Mouse (Mus musculus) left cerebral cortex, adult 2 months (tissue): ENCODE results near the gene Olfr867. TPM values are rescaled to one million over a fixed set of nuclear protein-coding genes. Genes with fewer than 3 reads are reported as not detected.

Experiments used
- DNase-seq, 2 experiments: peaks; one replicate each; pipeline ENCODE4 v3.0.0; 2021 to 2022; ENCODE audit warnings: low spot score in 2 of 2, mixed read lengths in 1 of 2; ENCODE audit errors: extremely low spot score in 1 of 2
- H3K27ac ChIP-seq: fragments of 200-600 bp; 2 replicates; pipeline ENCODE4 v1.8.1; 2022
- H3K4me3 ChIP-seq: fragments of 200-600 bp; 2 replicates; pipeline ENCODE4 v1.8.1; 2022
- CTCF ChIP-seq: fragments of 200-600 bp; IDR thresholded peaks from 2 replicates; pipeline ENCODE4 v1.8.1; 2022; ENCODE audit warnings: antibody characterized with exemption, mild to moderate bottlenecking, moderate library complexity
- intact Hi-C: fragments of 180-260 bp; cut with DNase I; formaldehyde crosslinking; loops from one replicate; pipeline ENCODE4 v1.15.1; 2025
- long read RNA-seq, 2 experiments: library from polyadenylated mRNA; stranded (forward); transcript quantifications; one replicate each; pipeline ENCODE4 v2.0.0; 2021; ENCODE audit warnings: borderline mapping rate in 2 of 2
- microRNA-seq, 2 experiments: library from miRNA; unstranded; fragments of <30 nt; microRNA quantifications; one replicate each; pipeline ENCODE4 v1.2.0; 2021
- total RNA-seq, 2 experiments: library from RNA; stranded (reverse); gene quantifications; 2 replicates each; pipeline ENCODE4 v1.2.3; 2021

Gene Olfr867
- not detected for total RNA-seq
- long read RNA-seq, experiment 1 = 0 reads
- long read RNA-seq, experiment 2 = 0 reads

DNA sequence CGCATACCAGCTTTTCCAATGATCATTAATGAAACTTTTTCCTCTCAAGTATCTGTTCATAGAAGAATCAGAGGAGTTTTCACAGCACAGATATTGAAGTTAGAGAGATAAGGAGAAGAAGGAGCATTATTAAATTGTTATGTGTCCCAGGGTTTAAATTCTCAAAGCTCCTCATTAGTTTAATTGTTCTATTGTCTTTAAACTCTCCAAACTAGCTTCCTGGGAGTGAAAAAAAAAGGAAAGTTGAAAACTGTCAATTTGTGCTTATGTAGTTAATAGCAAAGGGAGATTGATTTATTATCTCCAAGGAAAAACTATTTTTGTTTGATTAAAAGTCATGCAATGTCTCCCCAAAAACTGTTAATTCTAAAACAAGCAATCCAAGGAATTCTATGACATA is at the start of gene Olfr867:
Olfr867 (minus strand) TSS at position 101 of the 400 bp plus-strand sequence.
- DNase-seq = no peak
- Histone ChIP-seq H3K4me3 (no peak within 1 kb of the TSS), H3K27ac (no peak within 1 kb of the TSS)
- TF ChIP-seq CTCF = no peak
- intact Hi-C loops = no loop called here

DNA sequence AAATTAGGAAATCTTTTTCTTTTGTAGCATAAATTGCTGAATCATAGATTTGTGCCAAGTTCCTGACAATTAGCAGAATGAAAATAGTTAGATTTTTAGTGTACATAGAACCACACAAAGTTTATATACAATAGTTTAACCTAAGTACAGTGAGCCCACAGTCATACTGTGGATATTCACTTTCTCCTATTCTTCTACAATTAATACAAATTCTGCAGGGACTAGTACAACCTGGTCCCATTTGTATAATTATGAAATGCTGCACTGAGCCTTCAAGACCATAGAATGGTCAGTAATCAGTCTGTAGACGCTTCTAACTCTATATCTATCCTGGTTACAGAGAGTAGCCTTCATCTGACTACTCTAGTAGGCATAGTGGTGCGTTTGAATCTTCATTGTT is 41.0 kb upstream of the Olfr867 start, which contains the start of gene Olfr868:
Olfr868 (plus strand) TSS at position 301 of the 400 bp plus-strand sequence.
- Histone ChIP-seq H3K27ac (no peak within 1 kb of the TSS), H3K4me3 (no peak within 1 kb of the TSS)
- no peak for TF ChIP-seq CTCF
- no peak for DNase-seq
- intact Hi-C loops = no loop called here

DNA sequence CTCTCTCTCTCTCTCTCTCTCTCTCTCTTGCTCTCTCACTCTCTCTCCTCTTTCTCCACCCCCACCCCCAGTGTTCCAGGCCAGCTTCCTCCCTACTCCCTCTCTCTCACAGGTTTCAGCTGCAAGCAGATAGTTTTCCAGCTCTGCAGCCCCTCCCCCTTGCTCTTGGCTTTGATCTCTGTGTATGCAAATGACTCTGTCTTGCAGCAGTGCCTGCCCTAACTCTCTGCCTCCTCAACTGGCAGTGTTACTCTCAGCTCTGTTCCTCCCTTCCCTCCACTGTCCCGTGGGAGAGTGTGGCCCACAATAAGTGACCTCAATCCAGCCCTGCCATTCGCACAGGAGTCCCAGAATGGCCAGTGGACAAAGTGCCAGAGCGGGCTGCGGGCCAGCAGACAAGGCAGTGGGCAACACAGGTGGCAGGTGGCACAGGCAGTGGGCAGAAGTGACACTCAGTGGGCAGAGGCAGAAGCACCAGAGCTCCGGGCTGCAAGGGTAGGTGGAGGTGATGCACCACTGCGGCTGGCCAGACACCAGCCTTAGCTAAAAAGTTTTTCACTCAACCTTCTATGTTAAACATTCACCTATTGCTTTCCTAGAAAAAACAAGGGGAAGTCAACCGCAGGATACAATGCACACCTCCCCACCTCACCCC is 16.3 kb upstream of the Olfr867 start:
- no peak for TF ChIP-seq CTCF
- intact Hi-C loops = no loop called here
- Histone ChIP-seq H3K27ac (no peak overlapping the region), H3K4me3 (no peak overlapping the region)
- DNase-seq = no peak

DNA sequence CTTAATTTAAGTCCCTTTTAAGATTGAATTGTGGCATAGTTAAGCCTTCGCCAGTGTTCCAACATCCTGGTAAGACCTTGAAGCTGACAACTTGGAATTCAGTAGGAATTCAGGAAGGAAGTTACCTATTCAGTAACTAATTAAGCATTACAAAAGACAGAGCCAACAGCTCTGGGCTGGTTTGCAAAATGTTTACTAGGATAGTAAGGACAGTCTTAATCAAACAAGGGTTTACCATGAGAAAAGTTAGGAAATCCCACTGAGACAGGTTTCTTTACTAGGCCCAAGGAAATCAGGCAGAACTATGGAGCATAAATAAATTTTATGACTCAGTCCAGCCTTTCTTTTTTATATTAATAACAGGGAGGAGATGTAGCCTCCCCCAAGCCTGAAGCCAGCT is 13.9 kb upstream of the Olfr867 start:
- Histone ChIP-seq H3K4me3 (no peak overlapping the region), H3K27ac (no peak overlapping the region)
- TF ChIP-seq CTCF = no peak
- no peak for DNase-seq
- intact Hi-C loops = no loop called here

DNA sequence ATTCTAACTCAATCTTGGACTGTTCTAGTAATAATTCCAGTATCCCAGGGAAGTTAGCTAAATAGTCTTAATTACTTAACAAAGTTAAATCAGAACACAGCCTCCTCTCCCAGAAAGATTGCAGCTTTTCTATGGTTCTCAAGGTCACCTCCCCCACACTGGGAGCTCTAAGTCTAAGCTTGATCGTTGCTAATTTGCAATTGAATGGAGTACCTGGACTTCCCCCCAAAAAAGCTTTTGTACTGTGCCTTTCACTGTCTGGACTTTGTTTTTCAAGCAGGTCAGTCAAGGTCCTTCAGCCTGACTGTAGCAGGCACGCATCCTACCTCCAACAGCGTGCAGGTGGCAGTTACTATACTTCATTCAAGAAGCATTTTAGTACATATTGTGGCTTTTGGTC is 12.9 kb upstream of the Olfr867 start:
- no peak overlapping the region for H3K4me3 ChIP-seq
- no peak for DNase-seq
- H3K27ac ChIP-seq = no peak overlapping the region
- TF ChIP-seq CTCF = no peak
- intact Hi-C loops = no loop called here

DNA sequence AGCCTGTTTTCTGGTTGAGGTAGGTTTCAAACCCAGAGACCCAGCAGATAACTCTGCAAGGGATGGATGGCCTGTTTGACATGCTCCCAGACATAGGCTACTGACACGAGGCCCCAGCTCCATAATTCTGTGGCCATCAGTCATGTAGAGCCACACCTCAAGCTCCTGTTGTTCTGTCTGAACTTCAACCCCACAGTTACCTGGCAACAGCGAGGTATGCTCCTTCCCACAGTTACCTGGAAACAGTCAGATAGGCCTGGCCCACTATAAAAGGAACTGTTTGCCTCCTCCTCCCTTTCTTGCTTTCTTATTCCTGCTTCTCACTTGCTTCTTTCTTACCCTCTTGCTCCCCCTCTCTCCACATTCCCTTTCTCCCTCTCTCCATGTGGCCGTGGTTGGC is 9.4 kb downstream of the Olfr867 start:
- DNase-seq = no peak
- no peak overlapping the region for H3K4me3 ChIP-seq
- intact Hi-C loops = no loop called here
- no peak overlapping the region for H3K27ac ChIP-seq
- no peak for TF ChIP-seq CTCF

DNA sequence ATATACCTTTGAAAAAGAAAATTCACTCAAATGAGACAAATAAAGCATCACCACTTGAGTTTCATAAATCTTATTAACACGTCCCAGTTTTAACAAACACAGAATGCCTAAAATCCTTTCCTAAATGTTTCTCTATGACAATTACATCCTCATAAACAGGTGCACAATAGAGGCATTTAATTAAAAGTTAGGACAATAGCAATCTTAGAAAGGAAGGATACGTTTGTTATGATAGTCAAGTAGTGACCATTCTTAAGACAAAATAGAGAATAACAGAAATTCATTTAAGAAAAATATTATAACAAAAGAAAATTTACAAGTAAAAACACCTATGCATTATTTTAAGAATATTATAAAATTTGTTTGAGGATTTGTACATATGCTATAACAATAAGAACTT is 29.4 kb downstream of the Olfr867 start, which contains the start of gene Olfr866:
Olfr866 (minus strand) TSS at position 101 of the 400 bp plus-strand sequence.
- DNase-seq = no peak
- TF ChIP-seq CTCF = no peak
- Histone ChIP-seq H3K27ac (no peak within 1 kb of the TSS), H3K4me3 (no peak within 1 kb of the TSS)
- intact Hi-C loops = no loop called here

Small RNA genes lying within 50 kb of the gene (microRNA-seq; reads per million reads assigned to microRNA genes)
- gene Gm26231 (0 reads per million in 2 experiments), gene Gm44395 (0 reads per million in 2 experiments)

Other genes with a start within 250 kb of the Olfr867 start
- gene Olfr860, start 207.8 kb downstream of the Olfr867 start, total RNA-seq = not detected
- gene Olfr862, start 169.6 kb downstream of the Olfr867 start, total RNA-seq = not detected
- gene Olfr77, start 140.7 kb downstream of the Olfr867 start, total RNA-seq = not detected
- not detected for gene Olfr866, start 29.5 kb downstream of the Olfr867 start, total RNA-seq
- gene Olfr868, start 41.1 kb upstream of the Olfr867 start, total RNA-seq = not detected
- not detected for gene Olfr869, start 71.4 kb upstream of the Olfr867 start, total RNA-seq
- gene Olfr870, start 116.5 kb upstream of the Olfr867 start, total RNA-seq = not detected
- not detected for gene Olfr871, start 154.6 kb upstream of the Olfr867 start, total RNA-seq
- gene Olfr872, start 179.6 kb upstream of the Olfr867 start, total RNA-seq = not detected
- gene Olfr39, start 224.8 kb upstream of the Olfr867 start, total RNA-seq = not detected
- not detected for gene Olfr873, start 241.0 kb upstream of the Olfr867 start, total RNA-seq